Mouse (Mus musculus) forebrain, embryonic 15.5 days (tissue): ENCODE data around the gene Nipal3. TPM values are rescaled to one million over a fixed set of nuclear protein-coding genes. Genes with fewer than 3 reads are reported as not detected.

Source experiments
- ATAC-seq: fragments of 200-750 bp; cut with Nextera tagmentation; replicated peaks from 2 replicates; pipeline ENCODE4 v1.8.0; 2017; ENCODE audit warnings: mild to moderate bottlenecking, moderate TSS enrichment, moderate library complexity
- H3K27ac ChIP-seq: fragments of 300-500 bp; sonication (generic); replicated peaks from 2 replicates; pipeline ENCODE4 v1.5.1; 2015; ENCODE audit warnings: mild to moderate bottlenecking, inconsistent platforms
- H3K27me3 ChIP-seq: fragments of 300-500 bp; sonication (generic); 2 replicates; pipeline ENCODE4 v1.6.1; 2015; ENCODE audit warnings: inconsistent platforms
- H3K36me3 ChIP-seq: fragments of 300-500 bp; sonication (generic); 2 replicates; pipeline ENCODE4 v1.6.1; 2015; ENCODE audit warnings: mild to moderate bottlenecking, inconsistent platforms
- H3K4me1 ChIP-seq: fragments of 300-500 bp; sonication (generic); 2 replicates; pipeline ENCODE4 v1.6.1; 2015; ENCODE audit warnings: inconsistent platforms
- H3K4me2 ChIP-seq: fragments of 300-500 bp; sonication (generic); replicated peaks from 2 replicates; pipeline ENCODE4 v1.6.1; 2015; ENCODE audit warnings: mild to moderate bottlenecking, inconsistent platforms
- H3K4me3 ChIP-seq: fragments of 300-500 bp; sonication (generic); 2 replicates; pipeline ENCODE4 v1.5.1; 2015; ENCODE audit warnings: mild to moderate bottlenecking, inconsistent platforms
- H3K9ac ChIP-seq: fragments of 300-500 bp; sonication (generic); replicated peaks from 2 replicates; pipeline ENCODE4 v1.6.1; 2015; ENCODE audit warnings: mild to moderate bottlenecking, inconsistent platforms
- H3K9me3 ChIP-seq: fragments of 300-500 bp; sonication (generic); 2 replicates; pipeline ENCODE4 v1.6.1; 2016; ENCODE audit warnings: inconsistent platforms
- WGBS: fragments of 180-500 bp; shearing (Covaris S2); methylation state at CpG from one replicate; pipeline ENCODE4 v1.1.7; 2015; ENCODE audit warnings: mixed read lengths; 5-methylcytosine and 5-hydroxymethylcytosine counted together
- microRNA counts: library from miRNA; unstranded; fragments of <30 nt; microRNA quantifications from one replicate; lab custom pipeline; 2016
- microRNA-seq: library from miRNA; unstranded; fragments of <30 nt; microRNA quantifications from one replicate; pipeline ENCODE4, GENCODE M21; 2016
- polyA plus RNA-seq: library from polyadenylated mRNA; unstranded; fragments of >200 nt; fragmentation: Nextera tagmentation; extraction: Ambion mirVana; gene quantifications from 2 replicates; pipeline ENCODE4 v1.2.1, GENCODE M21; 2015

The Nipal3 gene
- polyA plus RNA-seq, 1 experiment from 2014 or later = 4.3 TPM

- Histone ChIP-seq H3K9me3 (no peaks in the 10 kb centered on the region), H3K27ac (no peak overlapping the region), H3K36me3 (no peaks in the 10 kb centered on the region), H3K4me3 (no peak overlapping the region), H3K9ac (no peak overlapping the region), H3K4me2 (no peak overlapping the region), H3K27me3 (peaks cover 6% of the 10 kb centered on the region; the same call in 1 of the 2 replicates), H3K4me1 (no peaks in the 10 kb centered on the region)
- ATAC-seq = no peak
- 82% methylated on average over 10 of the region's 10 CpGs for WGBS
Observed at GRCm38 (mm10) chr4:135404048-135404447, 90.8 kb downstream of the Nipal3 start.

- 12% methylated on average over 7 of the region's 7 CpGs for WGBS
- ATAC-seq = no peak
- H3K4me1 ChIP-seq = peaks cover 9% of the 10 kb centered on the region
Observed at GRCm38 (mm10) chr4:135401881-135402280, 93.0 kb downstream of the Nipal3 start.

GRCm38 (mm10) chr4:135397991-135398390 is 96.8 kb downstream of the Nipal3 start, which contains the start of gene Ncmap:
TSS of gene Ncmap (minus strand) at chr4:135398227.
- Histone ChIP-seq H3K9me3 (no peaks in the 10 kb centered on the region), H3K27me3 (peaks cover 32% of the 10 kb centered on the region)
- no peak for ATAC-seq

More at GRCm38 (mm10) chr4:135401881-135402280, 93.0 kb downstream of the Nipal3 start:
- Histone ChIP-seq H3K9ac (no peak overlapping the region), H3K4me3 (no peak overlapping the region), H3K27ac (no peak overlapping the region), H3K27me3 (peaks cover 22% of the 10 kb centered on the region), H3K9me3 (no peaks in the 10 kb centered on the region), H3K36me3 (no peaks in the 10 kb centered on the region), H3K4me2 (no peak overlapping the region)

DNA sequence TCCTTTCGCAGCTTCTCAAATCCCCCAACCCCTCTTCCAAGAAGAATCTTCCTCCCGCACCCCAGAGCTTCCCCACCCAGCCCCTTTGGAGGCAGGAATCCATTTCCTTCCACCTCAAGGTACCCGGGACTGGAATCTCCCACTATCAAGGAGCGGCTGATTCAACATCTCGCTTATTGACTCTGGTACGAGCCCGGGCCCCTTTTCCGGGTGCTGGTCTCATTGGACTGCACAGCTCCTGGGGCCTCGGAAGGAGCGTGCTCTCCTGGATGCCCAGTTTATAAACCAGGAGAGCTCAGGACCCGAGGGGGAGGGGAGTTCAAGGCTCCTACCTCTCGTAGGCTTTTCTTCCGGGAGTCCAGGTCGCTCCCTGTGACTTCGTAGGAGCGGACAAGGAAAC is 97.3 kb downstream of the Nipal3 start:
- H3K27me3 ChIP-seq = peaks cover 32% of the 10 kb centered on the region
- no peak for ATAC-seq

More at GRCm38 (mm10) chr4:135397991-135398390, 96.8 kb downstream of the Nipal3 start, which contains the start of gene Ncmap:
- Histone ChIP-seq H3K4me3 (peak within 1 kb of the TSS; percentile 29), H3K9ac (no peak within 1 kb of the TSS), H3K4me1 (peaks cover 9% of the 10 kb centered on the region), H3K27ac (no peak within 1 kb of the TSS), H3K4me2 (peak within 1 kb of the TSS; percentile 47), H3K36me3 (no peaks in the 10 kb centered on the region)
- under 1% methylated on average over 28 of the region's 29 CpGs for WGBS

DNA sequence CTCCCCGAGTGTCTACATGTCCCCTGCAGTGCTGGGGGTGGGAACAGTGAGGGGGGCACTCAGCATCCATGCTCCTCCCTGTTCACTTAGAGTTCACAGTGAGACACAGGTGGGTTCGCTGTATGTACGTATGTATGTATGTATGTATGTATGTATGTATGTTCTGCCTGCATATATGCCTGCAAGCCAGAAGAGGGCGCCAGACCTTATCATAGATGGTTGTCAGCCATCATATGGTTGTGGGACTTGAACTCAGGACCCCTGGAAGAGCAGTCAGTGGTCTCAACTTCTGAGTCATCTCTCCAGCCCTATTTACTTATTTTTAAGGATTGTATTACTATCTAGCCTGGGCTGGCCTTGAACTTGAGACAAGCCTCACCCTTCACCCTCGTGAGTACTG is 98.5 kb downstream of the Nipal3 start:
- H3K4me2 ChIP-seq = no peak overlapping the region
- H3K4me3 ChIP-seq = no peak overlapping the region
- ATAC-seq = no peak
- no peak overlapping the region for H3K27ac ChIP-seq
- H3K9ac ChIP-seq = no peak overlapping the region
- H3K36me3 ChIP-seq = no peaks in the 10 kb centered on the region
- WGBS = 93% methylated on average over 5 of the region's 5 CpGs
- peaks cover 32% of the 10 kb centered on the region for H3K27me3 ChIP-seq
- peaks cover 9% of the 10 kb centered on the region for H3K4me1 ChIP-seq
- H3K9me3 ChIP-seq = no peaks in the 10 kb centered on the region

More for the DNA sequence above, 97.3 kb downstream of the Nipal3 start:
- Histone ChIP-seq H3K27ac (no peak overlapping the region), H3K36me3 (no peaks in the 10 kb centered on the region), H3K4me3 (peak overlapping the region; percentile 29), H3K9ac (no peak overlapping the region), H3K4me1 (peaks cover 9% of the 10 kb centered on the region), H3K9me3 (no peaks in the 10 kb centered on the region), H3K4me2 (peak overlapping the region; percentile 47)
- WGBS = 4% methylated on average over 16 of the region's 16 CpGs

MicroRNAs encoded within 50 kb of the gene (microRNA counts, 519-probe panel; counts per million panel counts)
- 1,968 counts per million, percentile 23 among the panel's probes with 10 or more counts for microRNA mmu-miR-700 (lab: Ali Mortazavi, UCI)

Small RNA genes within 50 kb of the gene (microRNA-seq; reads per million reads assigned to microRNA genes)
- gene Gm25317 (not detected), gene Mir700 (202 reads per million, percentile 63 among the genes with 10 or more reads in this experiment)

Other genes with a start within 250 kb of the Nipal3 start
- 114 and 116 TPM in 2 replicates for gene Clic4, start 222.2 kb downstream of the Nipal3 start, polyA plus RNA-seq
- gene Srrm1, start 141.7 kb downstream of the Nipal3 start, polyA plus RNA-seq = 202 and 208 TPM in 2 replicates
- gene Ncmap, start 96.8 kb downstream of the Nipal3 start, polyA plus RNA-seq = 0.50 and 0.63 TPM in 2 replicates
- 25.4 and 27.4 TPM in 2 replicates for gene Rcan3, start 61.2 kb downstream of the Nipal3 start, polyA plus RNA-seq
- gene Stpg1, start 248 bp downstream of the Nipal3 start, polyA plus RNA-seq = 0.18 TPM in 1 of 2 replicates, not detected in the other
- gene Grhl3, start 78.6 kb upstream of the Nipal3 start, polyA plus RNA-seq = 0.53 and 0.69 TPM in 2 replicates
- 0.23 and 0.24 TPM in 2 replicates for gene Ifnlr1, start 191.2 kb upstream of the Nipal3 start, polyA plus RNA-seq
- gene Il22ra1, start 233.1 kb upstream of the Nipal3 start, polyA plus RNA-seq = not detected in 2 replicates